Mouse (Mus musculus): ENCODE results near the gene Ubap1l.

DNA sequence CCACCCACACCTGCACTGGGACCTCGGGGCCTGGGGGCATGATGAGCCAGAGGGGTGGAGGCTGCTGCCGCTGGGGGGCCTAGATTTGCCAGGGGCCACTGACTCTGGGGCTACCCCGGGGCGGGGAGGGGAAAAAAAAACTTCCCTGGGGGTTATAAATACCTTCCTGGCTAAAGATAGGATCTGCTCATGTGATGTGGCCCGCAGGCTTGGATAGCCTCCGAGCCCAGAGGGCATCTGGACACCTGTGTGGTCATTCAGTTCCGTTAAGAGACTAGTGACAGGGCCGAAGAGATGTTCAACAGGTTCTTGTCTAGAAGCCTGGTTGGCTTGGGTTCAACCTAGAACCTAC is 30.7 kb downstream of the Ubap1l start, which contains the start of gene Kbtbd13:
- TF ChIP-seq CTCF (IDR thresholded peaks at IDR 0.05; ENCODE audit: borderline replicate concordance, insufficient read depth, low read length) (no peak), POLR2A (IDR thresholded peaks at IDR 0.05; ENCODE audit: low read depth, low read length) (no peak)

Measured in embryonic fibroblast, embryonic 13.5 days (primary cell).